Mouse (Mus musculus) liver, adult 2 months (tissue): ENCODE results near the gene Fbxl17.

Experiments
- CTCF ChIP-seq: fragments of 200-500 bp; IDR thresholded peaks from 2 replicates; pipeline ENCODE4 v1.5.1; 2011; ENCODE audit warnings: low read depth, low read length, control low read depth
- POLR2A ChIP-seq: fragments of 200-500 bp; IDR thresholded peaks from 2 replicates; pipeline ENCODE4 v1.6.1; 2011; ENCODE audit warnings: low read length, control low read depth; ENCODE audit not compliant: insufficient read depth; ENCODE audit errors: extremely low read depth

DNA sequence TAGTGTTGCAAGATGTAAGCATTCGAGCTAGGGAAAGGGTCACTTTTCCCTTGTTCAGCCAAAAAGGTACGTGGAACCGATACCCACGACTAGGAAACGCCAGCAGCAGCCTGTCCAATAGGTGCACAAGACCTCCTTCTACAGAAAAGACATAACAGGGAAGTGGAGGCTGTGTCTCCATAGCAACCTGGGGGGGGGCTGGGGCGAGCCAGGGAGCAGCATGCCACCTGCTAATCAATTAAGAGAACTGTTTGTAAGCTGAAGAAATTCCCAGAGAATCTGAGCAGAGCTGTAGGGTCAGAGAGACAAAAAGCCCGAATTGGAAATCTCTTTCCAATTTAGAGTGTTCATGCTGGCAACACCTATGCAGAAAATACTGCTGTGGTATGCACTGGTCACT is 356.0 kb downstream of the Fbxl17 start:
- no peak for TF ChIP-seq CTCF
- no peak for TF ChIP-seq POLR2A
